Mouse (Mus musculus): ENCODE data around the gene Prim1. TPM values are rescaled to one million over a fixed set of nuclear protein-coding genes. Genes with fewer than 3 reads are reported as not detected.
"Not testable (repeated sequence)": the region's sequence is repeated elsewhere in the genome, so short reads cannot be mapped to it uniquely, and the experiment has no call there.

Gene Prim1
- total RNA-seq, 2 experiments from 2014 or later: 1.6 to 2.7 TPM

GRCm38 (mm10) chr10:128069201-128069600 lies 54.2 kb downstream of the Prim1 start:
- no peak for DNase-seq
- intact Hi-C loops (cut with DNase I): no loop called here

- intact Hi-C loops (cut with DNase I): not testable (repeated sequence)
These were observed 55.5 kb downstream of the Prim1 start for GRCm38 (mm10) chr10:128070432-128070831.

GRCm38 (mm10) chr10:128078269-128078668 lies 63.3 kb downstream of the Prim1 start:
- intact Hi-C loops (cut with DNase I): loop anchor here (2.0 kb wide), 1 partner anchor 15 kb away; no protein-coding TSS in a partner anchor
- not testable (repeated sequence) for DNase-seq

More at GRCm38 (mm10) chr10:128070432-128070831, 55.5 kb downstream of the Prim1 start:
- DNase-seq: not testable (repeated sequence)

Other genes with a start within 250 kb of the Prim1 start
- under 1 TPM in 1 of 2 experiments, not detected in 1; 0.36 TPM for gene Rdh9, start 238.8 kb upstream of the Prim1 start, total RNA-seq (2021)
- gene Rdh16, start 214.0 kb upstream of the Prim1 start, total RNA-seq (2021): not detected
- gene Rdh19, start 165.2 kb upstream of the Prim1 start, total RNA-seq (2021): not detected
- not detected for gene Rdh16f2, start 148.7 kb upstream of the Prim1 start, total RNA-seq (2021)
- not detected for gene Rdh7, start 126.4 kb upstream of the Prim1 start, total RNA-seq (2021)
- gene Sdr9c7, start 116.7 kb upstream of the Prim1 start, total RNA-seq (2021): not detected
- gene Hsd17b6, start 7.6 kb upstream of the Prim1 start, total RNA-seq (2021): not detected
- gene Naca, start 20.4 kb downstream of the Prim1 start, total RNA-seq (2021): 100 to 1,000 TPM; 542 to 584 TPM
- 10 to 100 TPM; 80.7 to 90.5 TPM for gene Ptges3, start 43.8 kb downstream of the Prim1 start, total RNA-seq (2021)
- gene Atp5b, start 68.1 kb downstream of the Prim1 start, total RNA-seq (2021): 1,000 to 10,000 TPM; 9,026 to 9,193 TPM
- 10 to 100 TPM; 23.8 TPM for gene Baz2a, start 76.4 kb downstream of the Prim1 start, total RNA-seq (2021)
- 10 to 100 TPM; 89.2 to 95.3 TPM for gene Rbms2, start 165.1 kb downstream of the Prim1 start, total RNA-seq (2021)
- gene Gls2, start 179.3 kb downstream of the Prim1 start, total RNA-seq (2021): under 1 TPM; 0.58 to 0.92 TPM
- 10 to 100 TPM; 35.7 to 41.4 TPM for gene Spryd4, start 196.6 kb downstream of the Prim1 start, total RNA-seq (2021)
- gene Mip, start 210.7 kb downstream of the Prim1 start, total RNA-seq (2021): not detected
- 10 to 100 TPM in 1 of 2 experiments, 1 to 10 TPM in 1; 8.9 to 12.2 TPM for gene Timeless, start 216.9 kb downstream of the Prim1 start, total RNA-seq (2021)
- gene Apon, start 238.9 kb downstream of the Prim1 start, total RNA-seq (2021): under 1 TPM in 1 of 2 experiments, not detected in 1; 0.19 TPM